Mouse (Mus musculus): ENCODE measurements around the gene Hfe.
A peak's percentile ranks its signal among the peaks of the same experiment; 100 is the strongest.
"Not testable (repeated sequence)": the region's sequence is repeated elsewhere in the genome, so short reads cannot be mapped to it uniquely, and the experiment has no call there.

Gene Hfe

GRCm38 (mm10) chr13:23744421-23745380, 34.0 kb upstream of the Hfe start:
- no peak for DNase-seq (ENCODE audit: low spot score)

- DNase-seq (ENCODE audit: low spot score), result no peak
Measured at GRCm38 (mm10) chr13:23743963-23744362, 33.3 kb upstream of the Hfe start.

DNA sequence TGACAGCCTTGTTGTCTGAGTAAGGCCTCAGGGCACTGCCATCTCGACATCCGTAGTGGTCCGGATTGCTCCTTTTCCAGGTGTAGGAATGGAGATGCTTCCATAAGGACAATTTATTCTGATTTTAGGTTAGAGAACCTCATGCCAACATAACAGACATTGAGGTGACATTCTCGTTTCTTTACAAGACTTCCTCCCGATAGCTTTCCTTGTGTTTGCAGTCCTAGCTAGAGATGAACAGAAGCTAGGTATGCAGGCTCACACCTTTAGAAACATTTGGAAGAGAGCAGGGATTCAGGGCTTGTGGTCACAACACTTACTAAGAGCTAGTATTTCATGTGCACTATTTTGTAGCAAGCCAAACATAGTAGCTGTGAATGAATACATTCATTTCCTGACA, 32.6 kb upstream of the Hfe start:
- no peak for DNase-seq (ENCODE audit: low spot score)

DNA sequence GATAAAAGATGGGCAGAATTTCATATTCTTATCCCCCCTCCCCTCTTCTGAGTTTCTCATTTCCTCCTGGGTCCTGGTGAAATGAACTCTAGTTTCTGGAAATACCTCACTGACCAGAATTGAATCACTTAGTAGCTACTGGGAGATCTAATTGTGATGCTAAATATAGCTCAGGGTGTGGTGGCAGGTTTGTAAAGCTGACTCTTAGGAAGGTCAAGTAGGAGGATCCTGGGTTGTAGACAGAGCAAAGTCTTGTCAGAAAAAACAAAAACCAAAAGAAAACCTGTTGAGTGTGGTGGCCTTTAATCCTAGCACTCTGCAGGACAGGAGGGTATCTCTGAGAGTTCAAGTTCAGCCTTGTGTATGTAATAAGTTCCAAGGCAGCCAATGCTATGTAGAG, 31.4 kb upstream of the Hfe start:
- no peak for DNase-seq (ENCODE audit: low spot score)

DNA sequence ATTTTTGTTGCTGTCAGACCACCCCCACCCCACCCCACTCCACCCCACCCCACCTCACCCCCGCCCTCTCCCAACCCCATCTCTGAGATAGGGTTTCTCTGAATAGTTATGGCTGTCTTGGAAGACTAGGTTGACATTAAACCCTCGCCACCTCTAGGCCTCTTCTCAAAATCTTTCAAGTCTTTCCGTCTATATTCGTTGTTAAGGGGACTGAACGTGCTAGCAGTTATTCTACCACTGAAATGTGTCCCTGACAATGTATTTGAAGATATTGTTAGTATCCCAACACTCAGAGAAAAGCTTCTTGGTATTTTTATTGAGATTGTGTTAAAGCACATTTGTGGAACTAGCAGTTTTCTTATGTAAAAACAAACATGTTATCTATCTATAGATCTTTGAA, 30.3 kb upstream of the Hfe start:
- no peak for DNase-seq (ENCODE audit: low spot score)

- DNase-seq (ENCODE audit: low spot score), result no peak
Measured at GRCm38 (mm10) chr13:23740256-23740840, 29.7 kb upstream of the Hfe start.

- no peak for DNase-seq (ENCODE audit: low spot score)
Measured at GRCm38 (mm10) chr13:23739922-23740252, 29.2 kb upstream of the Hfe start.

GRCm38 (mm10) chr13:23739069-23739921, 28.6 kb upstream of the Hfe start:
- DNase-seq (ENCODE audit: low spot score), result peak; percentile 79

DNA sequence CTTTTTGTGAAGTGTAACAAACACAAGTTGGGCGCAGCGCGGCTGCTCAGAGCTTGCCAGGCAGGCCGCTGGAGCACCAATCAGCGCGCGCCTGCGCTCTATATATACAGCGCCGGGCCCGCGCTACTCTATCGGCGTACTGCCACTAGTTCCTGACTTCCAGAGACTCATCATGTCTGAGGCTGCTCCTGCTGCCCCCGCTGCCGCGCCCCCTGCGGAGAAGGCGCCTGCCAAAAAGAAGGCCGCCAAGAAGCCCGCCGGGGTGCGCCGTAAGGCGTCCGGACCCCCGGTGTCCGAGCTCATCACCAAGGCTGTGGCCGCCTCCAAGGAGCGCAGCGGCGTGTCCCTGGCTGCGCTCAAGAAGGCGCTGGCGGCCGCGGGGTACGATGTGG, 28.0 kb upstream of the Hfe start, which contains the start of gene Hist1h1c:
Gene Hist1h1c, plus strand, starts transcription at position 132 of the 392 bp plus-strand sequence.
- DNase-seq (ENCODE audit: low spot score), result peak; percentile 80

GRCm38 (mm10) chr13:23738041-23738440, 27.4 kb upstream of the Hfe start:
- no peak for DNase-seq (ENCODE audit: low spot score)

DNA sequence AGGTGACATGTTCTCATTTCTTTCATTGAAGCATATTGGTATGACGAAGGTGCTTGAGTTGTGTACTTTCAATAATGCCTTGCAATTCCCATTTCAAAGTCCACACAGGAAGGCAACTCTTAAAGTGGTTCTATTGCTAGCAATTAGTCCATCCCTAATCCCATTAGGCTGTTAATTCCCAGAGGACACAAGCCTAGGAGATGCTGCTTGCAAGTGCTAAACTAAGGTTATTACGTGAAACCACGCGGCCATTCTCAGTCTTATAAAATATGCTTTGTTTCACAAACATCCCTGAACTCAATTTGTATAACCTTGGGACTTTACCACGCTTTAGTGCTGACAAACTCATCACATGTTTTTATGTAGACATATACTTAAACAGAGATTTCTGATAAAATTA, 26.4 kb upstream of the Hfe start:
- DNase-seq (ENCODE audit: low spot score), result no peak

- DNase-seq (ENCODE audit: low spot score), result no peak
Measured at GRCm38 (mm10) chr13:23732156-23732804, 21.6 kb upstream of the Hfe start.

DNA sequence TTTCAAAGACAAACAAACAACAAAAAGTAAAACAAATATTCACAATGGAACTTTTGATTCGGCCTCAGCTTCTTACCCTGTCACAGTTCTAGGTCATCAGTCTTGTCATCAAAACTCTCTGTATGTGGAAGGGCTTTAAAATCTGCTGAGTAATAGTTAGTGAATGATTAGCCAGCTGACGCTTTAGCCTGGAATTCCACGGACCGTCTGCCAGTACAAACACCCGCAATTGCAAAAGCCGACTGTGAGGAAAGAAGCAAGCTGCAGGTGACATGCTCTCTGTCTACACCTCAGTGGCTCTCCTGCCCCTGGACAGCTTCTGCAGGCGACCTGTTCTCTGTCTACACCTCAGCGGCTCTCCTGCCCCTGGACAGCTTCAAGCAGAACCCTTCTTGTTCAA, 19.8 kb upstream of the Hfe start:
- DNase-seq (ENCODE audit: low spot score), result no peak

DNA sequence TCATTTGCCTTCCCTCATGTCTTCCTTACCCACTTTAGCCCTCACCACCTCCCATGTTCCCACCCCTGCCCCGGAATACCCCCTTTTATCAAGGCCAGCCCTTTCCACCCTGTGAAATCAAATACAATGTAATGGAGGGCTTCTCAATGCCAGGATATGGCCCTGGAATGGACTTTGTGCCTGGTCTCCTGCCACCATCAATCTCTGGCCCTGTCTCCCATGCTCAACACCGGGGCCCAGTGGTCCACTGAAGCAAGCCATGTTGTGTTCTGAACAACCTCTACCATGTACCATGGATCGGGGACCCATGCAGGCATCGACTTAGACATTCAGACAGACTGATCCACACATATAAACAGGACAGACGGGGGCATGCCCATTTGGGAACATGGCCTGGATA, 19.1 kb upstream of the Hfe start:
- DNase-seq (ENCODE audit: low spot score), result no peak

- DNase-seq (ENCODE audit: low spot score), result no peak
Measured at GRCm38 (mm10) chr13:23729192-23729525, 18.5 kb upstream of the Hfe start.

- DNase-seq (ENCODE audit: low spot score), result no peak
Measured at GRCm38 (mm10) chr13:23728472-23729191, 18.0 kb upstream of the Hfe start.

DNA sequence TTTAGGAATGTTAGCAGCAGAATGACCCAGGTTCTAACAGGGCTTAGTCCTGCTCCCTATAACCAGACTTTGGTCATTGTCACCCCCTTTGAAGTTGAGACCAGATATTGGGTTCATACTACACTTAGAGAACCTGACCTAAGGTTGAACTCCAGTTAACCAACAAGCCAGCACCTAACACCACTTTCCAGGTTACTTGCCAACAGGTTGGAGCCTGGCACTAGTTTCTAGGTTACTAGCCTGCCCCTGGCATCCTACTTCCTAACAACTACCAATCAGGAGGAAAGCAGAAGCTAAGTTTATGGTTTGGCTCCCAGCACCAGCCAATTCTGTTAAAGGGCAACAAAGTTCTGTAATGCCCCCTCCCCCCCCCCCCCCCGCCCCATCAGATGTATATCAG, 14.6 kb upstream of the Hfe start:
- DNase-seq (ENCODE audit: low spot score), result no peak

- no peak for DNase-seq (ENCODE audit: low spot score)
Measured at GRCm38 (mm10) chr13:23724239-23724638, 13.6 kb upstream of the Hfe start.

GRCm38 (mm10) chr13:23717593-23718245, 7.1 kb upstream of the Hfe start:
- not testable (repeated sequence) for DNase-seq (ENCODE audit: low spot score)

- DNase-seq (ENCODE audit: low spot score), result no peak
Measured at GRCm38 (mm10) chr13:23717176-23717575, 6.5 kb upstream of the Hfe start.

All from urinary bladder, postnatal 25 days (tissue).